Mouse (Mus musculus): ENCODE data around the gene Egfl8.

DNA sequence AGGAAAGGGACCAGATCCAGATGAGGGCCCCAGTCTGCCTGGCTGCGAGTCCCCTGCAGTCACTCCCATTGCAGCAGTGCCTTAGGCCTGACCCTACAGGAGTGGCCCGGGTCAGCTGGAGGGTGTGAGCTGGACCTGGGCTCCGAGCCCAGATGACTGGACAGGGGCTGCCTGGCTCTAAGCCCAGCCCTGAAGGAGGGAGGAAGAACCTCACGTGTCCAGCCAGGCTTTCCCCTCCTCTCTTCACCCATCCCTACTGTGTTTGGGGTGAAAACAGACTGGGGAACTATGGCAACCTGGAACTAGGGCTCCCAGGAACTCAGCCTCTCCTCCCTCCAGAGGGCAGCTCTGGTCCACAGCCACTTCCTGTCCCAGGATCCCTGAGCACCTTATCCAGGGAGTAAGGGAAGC lies 39.8 kb upstream of the Egfl8 start:
- TF ChIP-seq EP300 (IDR thresholded peaks at IDR 0.05; ENCODE audit: low read depth), result no peak
- no peak for TF ChIP-seq CTCF (IDR thresholded peaks at IDR 0.05; ENCODE audit: low read depth)

Data from liver, embryonic 14.5 days (tissue).